Mouse (Mus musculus) cerebellum, adult 9-11 months (tissue): ENCODE measurements around the gene Ppa1.

ENCODE experiments used
- DNase-seq: peaks from one replicate; pipeline ENCODE4 v3.0.0; 2022

The Ppa1 gene

GRCm38 (mm10) chr10:61648737-61649645 lies 639 bp downstream of the Ppa1 start:
- peak; percentile 25 for DNase-seq

- no peak for DNase-seq
Observed at GRCm38 (mm10) chr10:61654105-61654504, 5.8 kb downstream of the Ppa1 start.

- DNase-seq: no peak
Observed at GRCm38 (mm10) chr10:61654691-61655090, 6.3 kb downstream of the Ppa1 start.

- DNase-seq: no peak
Observed at GRCm38 (mm10) chr10:61655188-61655587, 6.8 kb downstream of the Ppa1 start.

GRCm38 (mm10) chr10:61656928-61657882 lies 8.9 kb downstream of the Ppa1 start:
- DNase-seq: no peak

- no peak for DNase-seq
Observed at GRCm38 (mm10) chr10:61657985-61658384, 9.6 kb downstream of the Ppa1 start.

- no peak for DNase-seq
Observed at GRCm38 (mm10) chr10:61661887-61662286, 13.5 kb downstream of the Ppa1 start.

GRCm38 (mm10) chr10:61662391-61662988 lies 14.1 kb downstream of the Ppa1 start:
- DNase-seq: no peak

GRCm38 (mm10) chr10:61665111-61665510 lies 16.8 kb downstream of the Ppa1 start:
- DNase-seq: no peak

GRCm38 (mm10) chr10:61665651-61666050 lies 17.3 kb downstream of the Ppa1 start:
- no peak for DNase-seq

- no peak for DNase-seq
Observed at GRCm38 (mm10) chr10:61669289-61669688, 20.9 kb downstream of the Ppa1 start.

- no peak for DNase-seq
Observed at GRCm38 (mm10) chr10:61669896-61670295, 21.5 kb downstream of the Ppa1 start.

GRCm38 (mm10) chr10:61670758-61671157 lies 22.4 kb downstream of the Ppa1 start:
- no peak for DNase-seq

- DNase-seq: no peak
Observed at GRCm38 (mm10) chr10:61675935-61676334, 27.6 kb downstream of the Ppa1 start.

GRCm38 (mm10) chr10:61679545-61679944 lies 31.2 kb downstream of the Ppa1 start:
- DNase-seq: no peak

- DNase-seq: peak; percentile 98
Observed at GRCm38 (mm10) chr10:61680015-61680913, 31.9 kb downstream of the Ppa1 start, which contains the start of gene Sar1a. TSS of gene Sar1a (plus strand) at chr10:61680299.

GRCm38 (mm10) chr10:61689405-61689804 lies 41.1 kb downstream of the Ppa1 start:
- DNase-seq: no peak

- no peak for DNase-seq
Observed at GRCm38 (mm10) chr10:61693563-61693962, 45.2 kb downstream of the Ppa1 start.

GRCm38 (mm10) chr10:61694870-61695670 lies 46.7 kb downstream of the Ppa1 start, which contains the start of gene Tysnd1:
TSS of gene Tysnd1 (plus strand) at chr10:61695514.
- peak; percentile 97 for DNase-seq

- no peak for DNase-seq
Observed at GRCm38 (mm10) chr10:61695703-61696559, 47.6 kb downstream of the Ppa1 start.
